Mouse (Mus musculus): Measurements from ENCODE around the gene Olfr1337.
"Not testable (repeated sequence)": the region's sequence is repeated elsewhere in the genome, so short reads cannot be mapped to it uniquely, and the experiment has no call there.

The Olfr1337 gene

GRCm38 (mm10) chr4:118782486-118782885 lies at the start of gene Olfr1337:
TSS of gene Olfr1337 (minus strand) at chr4:118782586.
- no peak for DNase-seq

- no peak for DNase-seq
Measured at GRCm38 (mm10) chr4:118818921-118819320, 36.5 kb upstream of the Olfr1337 start.

GRCm38 (mm10) chr4:118809844-118810243 lies 27.5 kb upstream of the Olfr1337 start, which contains the start of gene Olfr1335:
TSS of gene Olfr1335 (minus strand) at chr4:118809944.
- DNase-seq: no peak

- not testable (repeated sequence) for DNase-seq
Measured at GRCm38 (mm10) chr4:118792796-118793195, 10.4 kb upstream of the Olfr1337 start.

- DNase-seq: no peak
Measured at GRCm38 (mm10) chr4:118758637-118759036, 23.7 kb downstream of the Olfr1337 start, which contains the start of gene Olfr1338. TSS of gene Olfr1338 (minus strand) at chr4:118758737.

- no peak for DNase-seq
Measured at GRCm38 (mm10) chr4:118741881-118742280, 40.5 kb downstream of the Olfr1337 start.

GRCm38 (mm10) chr4:118740988-118741698 lies 41.2 kb downstream of the Olfr1337 start:
- DNase-seq: no peak

GRCm38 (mm10) chr4:118739574-118739973 lies 42.8 kb downstream of the Olfr1337 start:
- no peak for DNase-seq

GRCm38 (mm10) chr4:118731875-118732274 lies 50.5 kb downstream of the Olfr1337 start, which contains the start of gene Olfr1339:
TSS of gene Olfr1339 (plus strand) at chr4:118732175.
- DNase-seq: no peak

Data from kidney, postnatal 14 days (tissue).